In genomic region chr3:84228203-84228870, GRCm38 (mm10) we compare ENCODE assay signal across 7 mouse cellular contexts. TPM values are rescaled to one million over a fixed set of nuclear protein-coding genes. Genes with fewer than 3 reads are reported as not detected.
DNase-seq lines count a peak whose midpoint lies in the region; ATAC-seq and TF ChIP-seq lines count a peak whose summit lies in the region.

No protein-coding gene starts in this region.

- H3K27me3 ChIP-seq in hindbrain, embryonic 10.5 days (ENCODE audit: insufficient read depth, poor library complexity, severe bottlenecking) = no peaks in the 10 kb centered on the region
- H3K27me3 ChIP-seq in limb, embryonic 14.5 days (ENCODE audit: control insufficient read depth, insufficient read depth, low read length) = no peaks in the 10 kb centered on the region
- no peaks in the 10 kb centered on the region for H3K27me3 ChIP-seq in midbrain, embryonic 15.5 days (replicated peaks)
- no peaks in the 10 kb centered on the region for H3K27me3 ChIP-seq in testis, adult 2 months (ENCODE audit: control insufficient read depth, insufficient read depth, low read length)

- H3K36me3 ChIP-seq in hindbrain, embryonic 10.5 days = peaks cover 2% of the 10 kb centered on the region; the same call in 1 of the 2 replicates
- H3K36me3 ChIP-seq in limb, embryonic 14.5 days (ENCODE audit: control insufficient read depth, insufficient read depth, low read length) = no peaks in the 10 kb centered on the region
- no peaks in the 10 kb centered on the region for H3K36me3 ChIP-seq in midbrain, embryonic 15.5 days (replicated peaks)
- H3K36me3 ChIP-seq in testis, adult 2 months (ENCODE audit: control insufficient read depth, insufficient read depth, low read length) = no peaks in the 10 kb centered on the region

- peak overlapping the region; percentile 85 for H3K27ac ChIP-seq in hindbrain, embryonic 10.5 days
- peak overlapping the region; percentile 75 for H3K27ac ChIP-seq in limb, embryonic 14.5 days (replicated peaks; ENCODE audit: low read depth, low read length)
- H3K27ac ChIP-seq in midbrain, embryonic 15.5 days = peak overlapping the region; percentile 84
- H3K27ac ChIP-seq in testis, adult 2 months (ENCODE audit: control insufficient read depth, insufficient read depth, low read depth, low read length) = no peak overlapping the region

- H3K9me3 ChIP-seq in hindbrain, embryonic 10.5 days = peaks cover 2% of the 10 kb centered on the region; the same call in 1 of the 2 replicates
- no peaks in the 10 kb centered on the region for H3K9me3 ChIP-seq in limb, embryonic 14.5 days (ENCODE audit: control insufficient read depth, low read length)
- H3K9me3 ChIP-seq in midbrain, embryonic 15.5 days = no peaks in the 10 kb centered on the region

- DNase-seq in MN1 (ENCODE audit: low spot score) = peak; percentile 92
- DNase-seq in brain, adult 2 months (ENCODE audit: low read depth, low spot score) = peak; percentile 94
- peak; percentile 80 for DNase-seq in fibroblast of lung, adult 2 months (ENCODE audit: low read depth)
- DNase-seq in hindbrain, embryonic 10.5 days (ENCODE audit: low spot score) = peak; percentile 89
- peak; percentile 95 for DNase-seq in limb, embryonic 14.5 days (ENCODE audit: low spot score)

- H3K9ac ChIP-seq in limb, embryonic 14.5 days (ENCODE audit: low read depth, low read length, severe bottlenecking) = peak overlapping the region; percentile 49
- H3K9ac ChIP-seq in midbrain, embryonic 15.5 days = peak overlapping the region; percentile 54

- peak overlapping the region; percentile 82 for H3K4me2 ChIP-seq in limb, embryonic 14.5 days (replicated peaks; ENCODE audit: low read depth, low read length, severe bottlenecking)
- peak overlapping the region; percentile 67 for H3K4me2 ChIP-seq in midbrain, embryonic 15.5 days

- ATAC-seq in limb, embryonic 14.5 days (ENCODE audit: low FRiP score, low read depth) = peak; percentile 92
- peak; percentile 87 for ATAC-seq in midbrain, embryonic 15.5 days (replicated peaks)

- TF ChIP-seq POLR2A in limb, embryonic 14.5 days (IDR thresholded peaks at IDR 0.05; ENCODE audit: borderline replicate concordance, extremely low read depth, insufficient read depth, insufficient read length) = no peak
- 0 out of 2 replicates have a peak, but pooled peaks have one; percentile 35 for TF ChIP-seq POLR2A in testis, adult 2 months (IDR thresholded peaks at IDR 0.05; ENCODE audit: control insufficient read depth, low read depth, low read length)

- no peak for TF ChIP-seq CTCF in testis, adult 2 months (IDR thresholded peaks at IDR 0.05; ENCODE audit: control insufficient read depth, insufficient read depth, insufficient replicate concordance, low read depth, low read length)

- H3K4me1 ChIP-seq in hindbrain, embryonic 10.5 days (replicated peaks) = peaks cover 49% of the 10 kb centered on the region
- no peaks in the 10 kb centered on the region for H3K4me1 ChIP-seq in limb, embryonic 14.5 days (ENCODE audit: control insufficient read depth, insufficient read depth, low read length)
- H3K4me1 ChIP-seq in midbrain, embryonic 15.5 days = peaks cover 25% of the 10 kb centered on the region
- peaks cover 3% of the 10 kb centered on the region for H3K4me1 ChIP-seq in testis, adult 2 months (ENCODE audit: control insufficient read depth, insufficient read depth, low read length)

- peak overlapping the region; percentile 59 for H3K4me3 ChIP-seq in hindbrain, embryonic 10.5 days
- H3K4me3 ChIP-seq in limb, embryonic 14.5 days (replicated peaks; ENCODE audit: low read length) = peak overlapping the region; percentile 42
- H3K4me3 ChIP-seq in midbrain, embryonic 15.5 days = peak overlapping the region; percentile 50
- peak overlapping the region; percentile 63 for H3K4me3 ChIP-seq in testis, adult 2 months (ENCODE audit: control insufficient read depth, low read depth, low read length)

- WGBS in hindbrain, embryonic 10.5 days = 0% methylated on average over 18 of the region's 18 CpGs
- whole genome bisulfite sequencing in limb, embryonic 14.5 days = 1% methylated on average over 18 of the region's 18 CpGs
- under 1% methylated on average over 18 of the region's 18 CpGs for WGBS in midbrain, embryonic 15.5 days

RNA-seq across cellular contexts. Expression of gene Gm6525, which starts 54.4 kb away (rescaled TPM):
- 1.5 and 1.9 TPM in 2 replicates for polyA plus RNA-seq in hindbrain, embryonic 10.5 days (2016; fragmentation: Nextera tagmentation; extraction: Ambion mirVana)
- 0.26 and 0.39 TPM in 2 replicates for polyA plus RNA-seq in limb, embryonic 14.5 days (2012; rRNA removed)
- polyA plus RNA-seq in limb, embryonic 14.5 days (2014; fragmentation: Nextera tagmentation; extraction: Ambion mirVana) = 0.55 and 0.84 TPM in 2 replicates
- polyA plus RNA-seq in midbrain, embryonic 15.5 days (2015; fragmentation: Nextera tagmentation; extraction: Ambion mirVana) = 2.0 and 2.5 TPM in 2 replicates
- polyA plus RNA-seq in testis, adult 2 months (2012; rRNA removed) = 0.40 and 0.43 TPM in 2 replicates
